Mouse (Mus musculus) testis, postnatal 14 days (tissue): ENCODE results near the gene Cdk5rap1.
"Not testable (repeated sequence)": the region's sequence is repeated elsewhere in the genome, so short reads cannot be mapped to it uniquely, and the experiment has no call there.

Experiments used
- DNase-seq: peaks from one replicate; pipeline ENCODE4 v3.0.0; 2021; ENCODE audit warnings: low spot score

Cdk5rap1 gene

GRCm38 (mm10) chr2:154374807-154375601 lies 2.2 kb upstream of the Cdk5rap1 start:
- no peak for DNase-seq

- peak; percentile 53 for DNase-seq
Observed at GRCm38 (mm10) chr2:154373961-154374632, 1.3 kb upstream of the Cdk5rap1 start.

GRCm38 (mm10) chr2:154372151-154372829 lies 520 bp downstream of the Cdk5rap1 start:
- peak; percentile 89 for DNase-seq

- no peak for DNase-seq
Observed at GRCm38 (mm10) chr2:154367510-154367909, 5.3 kb downstream of the Cdk5rap1 start.

GRCm38 (mm10) chr2:154354000-154354425 lies 18.8 kb downstream of the Cdk5rap1 start:
- DNase-seq: not testable (repeated sequence)

- DNase-seq: no peak
Observed at GRCm38 (mm10) chr2:154348152-154348551, 24.7 kb downstream of the Cdk5rap1 start.

GRCm38 (mm10) chr2:154339356-154339755 lies 33.5 kb downstream of the Cdk5rap1 start:
- DNase-seq: no peak

- no peak for DNase-seq
Observed at GRCm38 (mm10) chr2:154338161-154338560, 34.6 kb downstream of the Cdk5rap1 start.

- no peak for DNase-seq
Observed at GRCm38 (mm10) chr2:154335572-154335971, 37.2 kb downstream of the Cdk5rap1 start.

GRCm38 (mm10) chr2:154326852-154327251 lies 46.0 kb downstream of the Cdk5rap1 start:
- DNase-seq: no peak

GRCm38 (mm10) chr2:154313771-154314170 lies 59.0 kb downstream of the Cdk5rap1 start:
- DNase-seq: not testable (repeated sequence)

- DNase-seq: not testable (repeated sequence)
Observed at GRCm38 (mm10) chr2:154306927-154307326, 65.9 kb downstream of the Cdk5rap1 start, which contains the start of gene Bpifb9b. Gene Bpifb9b (plus strand): TSS chr2:154307227.

GRCm38 (mm10) chr2:154304604-154305003 lies 68.2 kb downstream of the Cdk5rap1 start:
- not testable (repeated sequence) for DNase-seq

- DNase-seq: no peak
Observed at GRCm38 (mm10) chr2:154301763-154302162, 71.0 kb downstream of the Cdk5rap1 start.

GRCm38 (mm10) chr2:154300496-154300895 lies 72.3 kb downstream of the Cdk5rap1 start:
- DNase-seq: peak; percentile 48

- not testable (repeated sequence) for DNase-seq
Observed at GRCm38 (mm10) chr2:154294746-154295145, 78.1 kb downstream of the Cdk5rap1 start.

- no peak for DNase-seq
Observed at GRCm38 (mm10) chr2:154292833-154293232, 80.0 kb downstream of the Cdk5rap1 start.

- peak; percentile 20 for DNase-seq
Observed at GRCm38 (mm10) chr2:154291866-154292265, 80.9 kb downstream of the Cdk5rap1 start.
